Mouse (Mus musculus): ENCODE results near the gene Stpg2.
"Not testable (repeated sequence)": the region's sequence is repeated elsewhere in the genome, so short reads cannot be mapped to it uniquely, and the experiment has no call there.

Gene Stpg2

DNA sequence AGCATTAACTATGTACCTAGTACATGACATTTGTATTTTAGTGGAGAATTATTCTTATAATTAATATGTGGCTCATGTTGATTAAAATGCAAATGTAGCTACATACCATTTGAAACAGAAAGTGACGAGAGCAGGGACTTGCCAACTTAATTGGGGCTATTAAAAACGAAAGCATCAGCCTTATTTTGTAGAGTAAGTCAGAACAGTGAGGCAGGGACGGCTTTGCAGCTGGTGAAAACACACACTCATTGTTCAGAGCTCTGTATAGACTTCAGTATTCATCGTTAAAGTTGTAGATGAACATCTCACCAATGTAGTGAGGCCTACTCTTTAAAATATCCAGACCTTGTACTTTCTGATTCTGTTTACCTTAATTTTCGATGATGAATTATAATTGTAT, 213.6 kb downstream of the Stpg2 start:
- DNase-seq (ENCODE audit: extremely low read depth, low read depth): no peak

DNA sequence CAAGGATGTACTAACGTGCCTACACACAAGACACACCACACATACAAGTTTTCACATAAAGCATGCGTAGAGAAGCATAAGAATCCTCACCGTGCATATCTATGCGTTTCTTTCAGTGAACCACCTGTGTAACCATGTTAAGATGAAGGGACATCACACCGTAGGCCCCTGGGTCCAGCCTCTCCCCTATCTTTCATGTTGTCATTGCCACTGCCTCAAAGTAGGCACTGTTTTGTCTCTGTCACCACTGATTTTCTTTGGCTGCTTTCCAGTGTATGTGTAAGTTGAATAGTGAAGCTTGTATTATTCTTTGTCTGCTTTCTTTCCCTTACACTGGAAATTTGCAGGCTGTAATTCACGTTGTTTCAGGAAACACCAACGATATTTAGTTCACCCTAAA, 236.7 kb downstream of the Stpg2 start:
- no peak for DNase-seq (ENCODE audit: extremely low read depth, low read depth)

DNA sequence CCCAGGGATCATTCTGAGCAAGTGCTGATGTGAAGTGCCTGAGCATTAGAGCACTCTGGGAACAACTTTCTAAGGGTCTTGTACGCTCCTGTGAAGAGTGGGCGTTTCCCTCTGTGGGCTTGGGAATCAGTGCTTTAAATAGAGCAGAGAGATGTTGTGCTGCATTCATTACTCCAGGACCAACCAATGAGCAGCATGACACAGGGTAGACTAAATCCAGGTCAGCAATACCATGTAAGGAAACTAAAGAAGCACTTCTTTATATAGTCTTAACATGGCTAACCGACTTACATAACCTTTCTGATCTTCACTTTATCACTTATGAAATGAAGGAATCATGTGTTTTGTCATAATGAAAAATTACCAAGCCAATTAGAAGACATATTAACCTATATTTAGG, 290.4 kb downstream of the Stpg2 start:
- no peak for DNase-seq (ENCODE audit: extremely low read depth, low read depth)

DNA sequence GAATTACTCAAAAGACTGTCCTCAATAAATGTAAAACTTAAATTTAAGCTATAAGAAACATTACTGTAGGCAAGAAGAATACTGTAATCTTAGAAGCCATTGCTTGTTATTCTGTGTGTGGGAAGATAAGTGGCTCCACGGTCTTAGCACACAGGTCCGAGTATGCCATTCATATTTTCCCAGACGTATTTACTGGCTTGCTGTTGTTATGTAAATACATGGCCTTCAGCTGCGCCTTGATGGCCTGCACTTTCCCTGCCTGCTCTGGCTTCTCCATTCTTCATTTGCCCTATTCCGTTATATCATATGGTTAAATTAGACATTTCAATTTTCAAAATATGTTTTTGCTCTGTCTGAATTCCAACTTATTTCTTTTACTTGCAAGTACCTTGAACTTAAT, 296.7 kb downstream of the Stpg2 start:
- DNase-seq (ENCODE audit: extremely low read depth, low read depth): no peak

DNA sequence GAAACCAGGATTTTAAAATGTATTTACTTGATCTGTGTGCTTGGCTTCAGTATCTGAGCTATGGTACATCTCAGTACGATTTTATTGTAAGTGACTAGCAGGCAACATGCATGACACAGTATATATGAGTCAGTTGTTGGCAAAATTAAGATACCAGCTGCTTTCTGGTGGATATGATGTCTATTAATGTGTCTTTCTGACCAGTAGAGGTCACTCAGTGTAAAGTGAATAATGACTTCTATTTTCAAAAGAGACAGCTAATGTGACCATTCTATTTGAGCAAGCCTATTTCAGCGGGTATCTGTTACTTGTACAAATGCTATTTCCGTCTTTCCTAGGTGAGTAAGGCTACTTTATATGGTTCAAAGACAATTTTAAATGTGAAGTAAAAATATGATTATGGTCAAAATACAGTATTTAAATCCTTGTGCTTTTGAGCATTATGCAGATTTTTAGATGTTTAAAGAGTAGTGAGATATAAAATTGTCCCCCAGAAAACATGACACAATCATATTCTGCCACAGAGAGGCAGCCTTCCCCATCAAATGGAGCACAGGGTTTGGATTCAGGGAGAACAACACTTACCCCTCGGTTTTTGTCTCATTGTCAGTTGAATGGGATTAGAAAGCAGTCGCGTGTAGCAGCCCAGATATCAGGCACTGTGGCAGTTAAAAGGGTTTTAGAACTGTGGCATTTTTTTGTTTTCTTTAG, 303.9 kb downstream of the Stpg2 start:
- DNase-seq (ENCODE audit: extremely low read depth, low read depth): peak; percentile 12

DNA sequence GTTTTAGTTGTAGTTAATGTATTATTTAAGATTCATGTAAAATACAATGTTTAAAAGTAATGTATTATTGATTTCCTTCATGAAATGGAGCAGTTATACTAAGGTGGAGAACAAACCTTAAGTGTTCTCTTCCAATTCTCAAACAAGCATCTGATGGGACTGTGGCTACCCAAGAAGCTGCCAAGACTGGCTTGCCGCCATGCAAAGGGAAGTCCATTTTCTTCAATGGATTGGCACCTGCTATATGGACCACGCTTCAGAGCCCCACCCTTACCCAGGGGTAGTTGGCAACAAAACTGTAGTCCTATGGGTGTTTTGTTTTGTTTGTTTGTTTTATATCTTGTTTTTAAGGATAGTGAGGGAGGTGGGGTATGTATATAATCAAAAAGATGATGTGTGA, 373.0 kb downstream of the Stpg2 start:
- no peak for DNase-seq (ENCODE audit: extremely low read depth, low read depth)

DNA sequence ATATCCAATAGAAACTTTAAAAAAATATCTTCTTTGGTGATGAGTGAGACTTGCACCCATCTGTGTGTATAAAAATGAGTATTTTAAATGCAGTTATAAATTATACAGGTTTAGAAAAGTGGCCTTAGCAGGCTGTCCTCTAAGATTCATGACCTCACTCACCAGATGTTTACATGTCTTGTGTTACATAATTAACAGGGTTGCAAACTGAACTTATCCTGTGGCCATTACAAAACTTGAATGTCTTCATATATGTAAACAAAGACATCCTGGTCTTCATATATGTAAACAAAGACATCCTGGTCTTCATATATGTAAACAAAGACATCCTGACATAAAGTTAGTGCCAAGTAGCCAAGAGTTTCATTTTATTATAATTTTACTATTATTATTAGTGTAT, 375.8 kb downstream of the Stpg2 start:
- no peak for DNase-seq (ENCODE audit: extremely low read depth, low read depth)

DNA sequence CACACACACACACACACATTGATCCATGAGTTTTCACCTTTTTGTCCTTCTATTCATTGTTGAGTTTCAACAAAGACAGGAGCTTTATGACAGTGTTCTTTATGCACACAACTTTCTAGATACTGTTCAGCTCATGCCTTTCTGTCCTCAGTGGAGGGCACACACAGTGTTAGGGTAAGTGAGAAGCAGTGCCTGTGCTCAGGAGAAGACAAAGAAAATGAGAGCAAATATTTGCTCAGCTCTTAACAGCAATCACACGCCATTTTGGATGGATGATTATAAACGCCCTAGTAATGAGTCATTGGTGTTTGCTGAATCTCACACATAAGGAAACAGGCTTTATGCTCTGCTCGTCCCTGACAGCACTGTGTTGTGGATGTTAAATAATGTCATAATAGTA, 394.0 kb downstream of the Stpg2 start:
- no peak for DNase-seq (ENCODE audit: extremely low read depth, low read depth)

DNA sequence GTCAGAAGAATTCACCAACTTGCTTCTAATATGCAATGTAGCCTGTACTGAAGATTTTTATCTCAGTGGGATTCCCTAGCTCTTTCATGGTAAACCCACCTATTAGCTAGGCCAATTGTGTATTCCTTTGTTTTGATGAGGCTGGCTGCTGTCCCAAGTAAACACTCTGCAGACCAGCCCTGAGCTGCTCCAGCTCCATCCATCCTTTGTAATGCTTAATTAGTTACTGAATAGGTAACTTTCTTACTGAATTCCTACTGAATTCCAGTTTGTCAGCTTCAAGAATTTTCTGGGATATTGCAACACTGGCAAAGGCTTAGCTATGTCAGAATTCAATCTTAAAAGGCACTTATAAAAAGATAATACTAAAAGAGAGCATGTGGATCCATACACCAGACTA, 402.8 kb downstream of the Stpg2 start:
- DNase-seq (ENCODE audit: extremely low read depth, low read depth): not testable (repeated sequence)

DNA sequence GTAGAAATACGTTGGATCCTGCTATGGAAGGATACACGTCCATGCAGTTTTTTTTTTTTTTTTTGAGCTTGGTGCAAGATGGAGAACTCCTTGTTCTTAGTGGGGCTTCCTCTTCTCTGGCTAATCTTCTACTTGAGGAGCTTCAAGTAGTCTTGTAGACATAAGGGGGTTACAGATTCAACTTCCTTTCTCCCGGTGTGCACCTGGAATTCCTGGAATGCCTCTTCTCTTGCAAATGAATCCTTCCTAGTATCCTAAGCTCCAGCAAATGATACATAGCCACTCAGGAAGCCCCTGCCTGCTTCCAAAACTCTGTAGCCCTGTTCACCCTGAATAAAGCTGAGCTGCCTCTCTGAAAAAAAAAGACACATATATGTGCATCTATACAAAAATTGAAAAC, 409.1 kb downstream of the Stpg2 start:
- DNase-seq (ENCODE audit: extremely low read depth, low read depth): no peak

DNA sequence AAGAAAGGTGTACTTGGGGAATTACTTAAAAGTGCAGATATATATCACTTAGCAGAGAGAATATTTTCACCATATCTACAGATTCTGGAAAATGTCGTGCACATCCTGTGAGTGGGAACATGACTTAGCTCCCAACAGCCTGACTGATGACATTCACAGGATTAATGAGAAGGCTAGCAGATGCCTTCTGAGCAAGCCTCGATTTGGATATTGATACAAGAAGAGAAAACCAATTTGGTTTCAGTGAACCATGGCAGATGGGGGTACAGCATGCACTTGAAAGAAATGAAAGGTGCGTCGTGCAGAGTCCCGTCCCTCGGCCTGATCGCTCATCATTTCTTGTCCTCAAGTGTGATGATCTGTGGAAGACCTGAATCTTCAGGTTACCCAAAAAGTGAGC, 410.3 kb downstream of the Stpg2 start:
- no peak for DNase-seq (ENCODE audit: extremely low read depth, low read depth)

DNA sequence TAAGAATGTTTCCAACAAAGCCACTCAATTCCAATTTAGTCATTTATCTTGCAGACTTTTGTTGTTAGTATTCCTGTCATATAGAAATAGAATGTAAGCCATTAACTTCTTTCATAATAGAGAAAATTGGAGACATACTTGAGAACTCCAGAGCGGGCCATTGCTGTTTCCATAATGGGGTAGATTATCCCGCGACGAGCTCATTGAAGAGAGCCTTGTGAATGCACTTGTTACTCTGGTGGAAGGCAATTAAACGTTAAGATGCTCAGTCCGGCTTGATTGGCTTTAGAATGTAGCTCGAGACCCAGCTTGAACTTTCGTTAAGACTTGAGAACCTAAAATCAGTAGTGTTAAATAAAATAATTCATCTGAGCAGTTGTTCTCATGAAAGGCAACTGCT, 432.4 kb downstream of the Stpg2 start:
- no peak for DNase-seq (ENCODE audit: extremely low read depth, low read depth)

DNA sequence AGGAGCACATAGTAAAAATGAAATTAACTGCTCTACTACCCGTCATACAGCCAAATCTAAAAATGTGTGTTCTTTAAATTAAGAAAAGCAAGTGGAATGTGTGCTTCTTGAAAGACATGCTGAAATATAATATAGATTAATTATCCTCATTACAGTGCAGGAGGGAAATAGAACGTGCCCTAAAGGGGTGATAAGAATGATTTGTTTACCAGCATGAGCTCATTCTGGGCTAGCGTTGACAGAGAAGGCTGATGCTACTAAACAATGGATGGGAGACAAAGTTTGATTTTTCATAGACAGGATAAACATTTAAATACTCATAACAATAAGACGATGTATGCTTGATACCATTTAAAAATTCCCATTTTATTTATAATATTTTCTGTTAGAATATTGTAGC, 446.0 kb downstream of the Stpg2 start:
- DNase-seq (ENCODE audit: extremely low read depth, low read depth): no peak

DNA sequence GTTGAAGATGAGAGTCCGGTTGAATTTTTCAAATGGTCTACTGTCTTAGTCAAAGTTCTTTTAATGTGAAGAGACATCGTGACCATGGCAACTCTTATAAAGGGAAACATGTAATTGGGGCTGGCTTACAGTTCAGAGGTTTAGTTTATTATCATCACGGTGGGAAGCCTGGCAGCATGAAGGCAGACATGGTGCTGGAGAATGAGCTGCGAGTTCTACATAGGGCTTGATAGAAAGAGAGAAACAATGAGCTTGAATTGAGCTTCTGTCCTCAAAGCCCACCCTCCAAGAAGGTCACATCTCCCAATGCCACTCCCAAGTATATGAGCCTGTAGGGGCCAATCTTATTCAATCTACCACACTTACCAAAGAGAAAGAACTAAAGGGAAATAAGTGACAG, 453.9 kb downstream of the Stpg2 start:
- no peak for DNase-seq (ENCODE audit: extremely low read depth, low read depth)

DNA sequence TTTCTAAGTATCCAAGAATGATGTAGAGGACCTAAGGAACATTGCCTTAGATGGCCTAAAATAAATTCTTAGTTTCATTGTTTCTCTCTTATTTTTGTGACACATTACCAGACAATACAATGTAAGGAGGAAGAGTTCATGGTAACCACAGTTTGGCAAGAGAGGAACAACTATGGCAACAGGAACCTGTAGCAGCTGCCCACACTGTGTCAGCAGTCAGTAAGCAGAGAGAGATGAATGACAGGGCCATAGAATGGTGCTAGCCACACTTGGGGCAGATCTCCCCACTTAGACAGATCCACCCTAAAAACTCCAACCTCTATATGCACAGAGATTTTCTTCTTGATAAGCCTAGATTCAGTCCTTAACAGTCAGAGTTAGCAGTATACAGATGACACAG, 456.7 kb downstream of the Stpg2 start:
- no peak for DNase-seq (ENCODE audit: extremely low read depth, low read depth)

DNA sequence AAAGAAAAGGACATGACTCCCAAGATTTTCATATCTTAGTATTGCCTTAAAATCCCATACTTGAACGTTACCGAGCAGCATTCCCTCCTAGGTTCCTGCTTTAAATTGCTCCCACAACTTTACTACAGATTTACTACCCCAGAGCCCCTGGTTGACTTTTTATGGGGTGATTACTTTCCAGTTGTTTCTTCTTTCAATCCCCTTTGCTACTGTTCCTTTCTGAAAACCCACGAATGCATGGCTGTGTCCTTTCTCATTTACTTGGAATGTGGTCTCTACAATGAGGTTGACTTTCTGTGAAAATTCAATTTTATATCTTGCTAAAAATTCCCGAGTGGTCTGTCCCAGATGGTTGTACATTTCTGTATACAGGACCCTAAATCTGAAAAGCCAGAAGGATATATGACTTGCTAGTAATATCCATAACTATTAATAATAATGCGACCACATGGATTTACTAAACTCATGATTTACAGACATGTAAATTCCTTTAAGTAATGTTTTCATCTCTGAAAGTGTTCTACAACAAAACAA, 458.3 kb downstream of the Stpg2 start:
- no peak for DNase-seq (ENCODE audit: extremely low read depth, low read depth)

DNA sequence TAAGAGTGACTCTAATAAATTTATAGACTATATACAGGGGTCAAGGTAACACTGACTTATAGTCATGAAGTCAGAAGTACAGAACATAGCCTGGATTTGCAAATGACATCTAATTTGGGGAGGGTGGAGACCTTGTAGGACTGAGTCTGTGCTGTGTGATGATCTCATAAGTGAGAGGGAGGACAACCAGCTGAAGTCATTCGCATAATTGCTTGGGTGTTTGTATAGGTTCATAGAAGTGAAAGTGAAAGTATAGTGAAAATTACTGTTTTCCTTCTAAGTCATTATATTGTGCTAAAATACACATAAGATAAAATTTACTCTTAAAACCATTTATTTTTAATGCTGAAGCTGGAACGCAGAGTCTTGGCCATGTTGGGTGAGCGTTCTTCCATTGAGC, 459.6 kb downstream of the Stpg2 start:
- no peak for DNase-seq (ENCODE audit: extremely low read depth, low read depth)

DNA sequence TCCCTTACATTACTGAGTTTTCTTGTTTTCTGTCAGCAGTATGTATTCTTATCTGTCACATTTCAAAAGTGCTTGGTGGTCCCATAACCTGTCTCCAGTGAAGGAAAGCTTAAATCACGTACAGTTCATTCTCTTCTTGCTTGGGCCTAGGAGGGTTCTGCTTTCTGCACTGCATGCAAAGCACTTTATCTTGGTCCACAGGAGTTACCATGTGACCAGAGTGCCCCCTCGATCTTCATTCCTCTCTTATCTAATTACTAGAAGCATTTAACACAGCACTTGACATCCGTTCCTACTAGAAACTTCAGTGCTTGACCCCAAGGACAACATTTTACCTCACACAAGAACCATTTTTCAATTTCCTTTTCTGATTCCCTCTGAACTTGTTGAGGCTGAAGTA, 470.7 kb downstream of the Stpg2 start:
- peak; percentile 41 for DNase-seq (ENCODE audit: extremely low read depth, low read depth)

DNA sequence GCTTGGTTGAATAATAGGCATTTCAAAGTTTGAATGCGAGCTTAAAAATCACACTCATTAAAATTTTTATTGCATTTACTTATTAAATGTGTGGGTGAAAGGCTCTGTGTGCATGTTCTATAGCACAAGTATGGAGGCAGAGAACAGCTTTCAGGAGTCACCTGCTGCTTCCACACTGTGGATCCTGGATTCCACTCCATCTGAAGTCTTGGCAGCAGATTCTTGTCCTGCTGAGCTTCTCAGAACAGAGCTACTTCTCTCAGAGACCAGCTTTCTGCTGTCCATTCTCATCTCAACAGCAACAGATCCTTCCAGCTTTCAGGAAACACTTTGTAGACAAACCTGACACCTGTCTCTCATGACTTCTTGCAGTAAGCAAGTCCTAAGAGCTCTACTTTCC, 471.2 kb downstream of the Stpg2 start:
- DNase-seq (ENCODE audit: extremely low read depth, low read depth): no peak

DNA sequence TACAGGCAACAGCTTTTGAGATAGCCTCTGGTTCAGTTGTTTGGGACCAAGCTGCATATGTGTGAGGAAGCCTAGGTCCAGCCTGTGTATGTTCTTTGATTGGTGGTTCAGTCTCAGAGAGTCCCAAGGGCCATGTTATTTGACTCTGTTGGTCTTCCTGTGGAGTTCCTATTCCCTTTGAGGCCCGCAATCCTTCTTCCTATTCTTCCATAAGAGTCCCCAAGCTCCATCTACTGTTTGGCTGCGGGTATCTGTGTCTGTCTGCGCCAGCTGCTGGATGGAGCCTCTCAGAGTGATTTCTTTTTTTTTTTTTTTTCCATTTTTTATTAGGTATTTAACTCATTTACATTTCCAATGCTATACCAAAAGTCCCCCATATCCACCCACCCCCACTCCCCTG, 498.7 kb downstream of the Stpg2 start:
- DNase-seq (ENCODE audit: extremely low read depth, low read depth): peak; percentile 2

DNA sequence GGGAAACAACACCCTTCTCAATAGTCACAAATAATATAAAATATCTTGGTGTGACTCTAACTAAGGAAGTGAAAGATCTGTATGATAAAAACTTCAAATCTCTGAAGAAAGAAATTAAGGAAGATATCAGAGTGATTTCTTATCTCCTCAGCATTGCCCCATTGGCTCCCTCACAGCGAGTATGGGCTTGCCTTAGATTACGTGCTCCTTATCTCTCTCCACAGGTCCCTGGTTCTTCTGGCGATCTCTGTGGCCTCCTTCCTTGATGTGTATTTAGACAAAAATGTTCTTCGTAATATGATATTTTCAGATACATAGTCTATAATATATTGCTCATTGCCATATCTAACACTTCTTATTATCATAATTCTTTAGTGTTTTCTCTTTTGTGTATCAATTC, 501.9 kb downstream of the Stpg2 start:
- DNase-seq (ENCODE audit: extremely low read depth, low read depth): peak; percentile 36

DNA sequence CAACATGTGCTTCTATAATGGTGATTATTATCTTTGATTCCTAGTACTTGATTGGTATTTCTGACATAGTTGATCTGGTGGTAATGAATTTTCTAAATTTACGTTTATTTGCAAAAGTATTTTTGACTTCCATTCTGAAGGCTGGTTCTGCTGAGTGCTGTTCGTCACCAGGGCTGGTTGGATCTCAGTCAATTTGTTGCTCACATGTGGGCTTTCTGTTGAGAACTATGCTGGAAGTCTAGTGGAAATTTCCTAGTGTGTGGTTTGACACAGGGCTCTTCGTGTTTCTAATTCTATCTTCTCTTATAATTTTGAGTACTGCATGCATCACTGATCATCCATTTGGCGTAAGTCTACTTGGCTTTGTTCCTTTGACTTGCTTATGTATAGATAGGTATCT, 504.3 kb downstream of the Stpg2 start:
- DNase-seq (ENCODE audit: extremely low read depth, low read depth): no peak

DNA sequence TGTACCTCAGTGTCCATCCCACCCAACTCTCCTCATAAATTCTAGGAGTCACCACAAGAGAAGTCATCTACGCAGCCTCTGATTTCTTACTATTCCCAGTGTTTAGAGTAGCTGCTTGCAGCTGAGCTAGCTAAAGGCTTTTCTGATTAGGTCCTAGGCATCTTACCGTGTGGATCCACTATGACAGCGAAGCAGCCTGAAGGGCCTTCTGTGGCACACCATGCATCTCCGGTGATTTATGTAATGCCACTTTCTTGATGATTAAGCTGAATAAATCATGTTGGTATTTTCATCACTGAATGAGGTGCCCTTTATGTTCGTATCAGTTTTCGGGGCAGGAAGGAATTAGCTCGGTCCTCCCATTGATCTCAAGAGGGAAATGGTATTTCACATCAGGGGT, 523.3 kb downstream of the Stpg2 start:
- DNase-seq (ENCODE audit: extremely low read depth, low read depth): no peak

DNA sequence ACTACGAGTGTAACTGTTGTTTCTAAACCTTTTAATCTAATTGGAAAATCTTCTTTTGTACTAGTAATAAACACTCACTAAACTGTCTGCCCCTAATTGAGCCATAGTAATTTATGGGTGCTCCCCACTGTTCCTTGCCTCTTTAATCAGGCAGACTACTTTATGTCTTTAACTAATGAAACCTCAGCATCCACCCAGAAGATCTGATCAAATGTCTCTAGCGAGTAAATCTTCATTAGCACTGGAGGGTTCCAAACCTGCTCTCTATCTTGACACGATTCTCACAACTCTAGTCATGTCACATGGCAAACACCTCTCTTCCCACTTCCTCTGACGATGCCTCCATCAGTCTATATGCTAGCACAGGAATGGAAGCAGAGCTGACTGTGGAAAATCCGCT, 523.8 kb downstream of the Stpg2 start:
- no peak for DNase-seq (ENCODE audit: extremely low read depth, low read depth)
